Mouse (Mus musculus) MEL-GATA-1-ER (cell line): Measurements from ENCODE around the gene Has3.
"Not testable (repeated sequence)": the region's sequence is repeated elsewhere in the genome, so short reads cannot be mapped to it uniquely, and the experiment has no call there.

ENCODE experiments used
- DNase-seq: peaks from one replicate; pipeline ENCODE4 v3.0.0-alpha.2; 2012; ENCODE audit warnings: low read depth; ENCODE audit errors: extremely low read depth

Has3 gene

GRCm38 (mm10) chr8:106870051-106870450, at the start of gene Has3:
Gene Has3, plus strand, starts transcription at chr8:106870242.
- no peak for DNase-seq

- no peak for DNase-seq
These were observed 49.2 kb upstream of the Has3 start for GRCm38 (mm10) chr8:106820553-106821515.

GRCm38 (mm10) chr8:106828921-106829320, 41.1 kb upstream of the Has3 start:
- no peak for DNase-seq

GRCm38 (mm10) chr8:106829526-106830045, 40.5 kb upstream of the Has3 start:
- no peak for DNase-seq

GRCm38 (mm10) chr8:106834899-106835298, 35.1 kb upstream of the Has3 start:
- no peak for DNase-seq

- no peak for DNase-seq
These were observed 33.5 kb upstream of the Has3 start for GRCm38 (mm10) chr8:106836525-106836924.

GRCm38 (mm10) chr8:106838803-106839202, 31.2 kb upstream of the Has3 start:
- DNase-seq, result no peak

GRCm38 (mm10) chr8:106839209-106840001, 30.6 kb upstream of the Has3 start:
- DNase-seq, result no peak

- peak; percentile 17 for DNase-seq
These were observed 20.0 kb upstream of the Has3 start for GRCm38 (mm10) chr8:106850034-106850433.

- DNase-seq, result no peak
These were observed 15.4 kb upstream of the Has3 start for GRCm38 (mm10) chr8:106854534-106855241.

GRCm38 (mm10) chr8:106855242-106855562, 14.8 kb upstream of the Has3 start:
- no peak for DNase-seq

GRCm38 (mm10) chr8:106862845-106863244, 7.2 kb upstream of the Has3 start:
- no peak for DNase-seq

GRCm38 (mm10) chr8:106865354-106865753, 4.7 kb upstream of the Has3 start:
- DNase-seq, result no peak

- no peak for DNase-seq
These were observed 690 bp downstream of the Has3 start for GRCm38 (mm10) chr8:106870537-106871327.

GRCm38 (mm10) chr8:106871328-106871926, 1.4 kb downstream of the Has3 start:
- DNase-seq, result no peak

GRCm38 (mm10) chr8:106871931-106872371, 1.9 kb downstream of the Has3 start:
- DNase-seq, result no peak

GRCm38 (mm10) chr8:106872454-106873034, 2.5 kb downstream of the Has3 start:
- DNase-seq, result no peak

- no peak for DNase-seq
These were observed 10.2 kb downstream of the Has3 start for GRCm38 (mm10) chr8:106880121-106880707.

GRCm38 (mm10) chr8:106884094-106884493, 14.1 kb downstream of the Has3 start:
- not testable (repeated sequence) for DNase-seq
